In the genomic region with DNA sequence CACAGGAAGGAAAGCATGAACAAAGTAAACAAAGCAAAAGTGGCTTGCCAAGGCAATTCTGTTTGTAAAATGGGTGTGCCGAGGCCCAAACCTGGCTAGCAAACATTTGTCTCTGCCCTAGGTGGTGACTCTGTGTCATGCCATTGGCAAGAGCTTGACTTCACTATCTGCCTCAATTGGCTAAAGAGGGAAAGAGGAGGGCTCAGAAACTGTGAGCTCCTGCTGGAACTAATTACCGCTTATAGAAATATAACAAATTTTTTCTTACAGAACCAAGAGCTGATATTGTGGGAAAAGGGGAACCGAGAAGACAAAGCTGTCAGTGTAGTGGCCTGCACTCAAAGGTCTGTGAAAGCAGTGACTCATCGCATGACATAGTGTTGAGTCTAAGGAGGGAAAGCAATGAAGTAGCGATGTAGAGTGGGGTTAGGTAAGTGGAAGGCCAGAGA, we compare ENCODE assay signal across 18 mouse cellular contexts. TPM values are rescaled to one million over a fixed set of nuclear protein-coding genes. Genes with fewer than 3 reads are reported as not detected.
A peak's percentile ranks its signal among the peaks of the same experiment; 100 is the strongest.
DNase-seq lines count a peak whose midpoint lies in the region; ATAC-seq and TF ChIP-seq lines count a peak whose summit lies in the region.
"Had no signal": no experiment of that assay in that cellular context is flagged by ENCODE, and none has a peak within 500 bp of the region (broad histone marks: within the 10 kb centered on the region; RNA-seq: fewer than 3 reads in every experiment).

No protein-coding gene starts in this region.

- no peak overlapping the region for H3K4me2 ChIP-seq in heart, embryonic 11.5 days
- 0 out of 2 replicates have a peak overlapping the region, but pooled peaks have one; percentile 2 for H3K4me2 ChIP-seq in intestine, embryonic 16.5 days (ENCODE audit: low read depth, low read length)
- H3K4me2 ChIP-seq in myocyte (ENCODE audit: low read depth) = peak overlapping the region; percentile 50
- H3K4me2 ChIP-seq in forebrain, embryonic 11.5 days (ENCODE audit: low read depth, low read length, severe bottlenecking) = no peak overlapping the region
- H3K4me2 ChIP-seq: forebrain, embryonic 13.5 days; hindbrain, embryonic 15.5 days; limb, embryonic 15.5 days; midbrain, embryonic 13.5 days; neural tube, embryonic 13.5 days had no signal

- no peak overlapping the region for H3K4me3 ChIP-seq in heart, embryonic 11.5 days (ENCODE audit: low read depth, low read length)
- H3K4me3 ChIP-seq in MEL (ENCODE audit: control insufficient read depth in 1 of 2, insufficient read depth in 1 of 2, low read depth in 2 of 2, low read length in 2 of 2) = no peak overlapping the region
- H3K4me3 ChIP-seq in intestine, embryonic 16.5 days (ENCODE audit: low read length) = no peak overlapping the region
- no peak overlapping the region for H3K4me3 ChIP-seq in myocyte
- no peak overlapping the region for H3K4me3 ChIP-seq in forebrain, embryonic 11.5 days (ENCODE audit: low read depth, low read length)
- H3K4me3 ChIP-seq: forebrain, embryonic 13.5 days; hindbrain, embryonic 15.5 days; limb, embryonic 15.5 days; midbrain, embryonic 13.5 days; neural tube, embryonic 13.5 days had no signal

- H3K9ac ChIP-seq in heart, embryonic 11.5 days (ENCODE audit: low read depth, low read length) = no peak overlapping the region
- no peak overlapping the region for H3K9ac ChIP-seq in MEL (ENCODE audit: control insufficient read depth, low read depth, low read length, poor library complexity, severe bottlenecking)
- no peak overlapping the region for H3K9ac ChIP-seq in intestine, embryonic 16.5 days (ENCODE audit: low read depth, low read length)
- H3K9ac ChIP-seq in forebrain, embryonic 11.5 days (ENCODE audit: low read length) = no peak overlapping the region
- H3K9ac ChIP-seq: forebrain, embryonic 13.5 days; hindbrain, embryonic 15.5 days; limb, embryonic 15.5 days; midbrain, embryonic 13.5 days; neural tube, embryonic 13.5 days had no signal

- no peak overlapping the region for H3K27ac ChIP-seq in heart, embryonic 11.5 days (ENCODE audit: low read depth, low read length)
- H3K27ac ChIP-seq in MEL (ENCODE audit: control insufficient read depth, low read depth, low read length) = no peak overlapping the region
- peak overlapping the region; percentile 71 for H3K27ac ChIP-seq in intestine, embryonic 16.5 days (ENCODE audit: low read length)
- no peak overlapping the region for H3K27ac ChIP-seq in forebrain, embryonic 11.5 days (ENCODE audit: low read depth, low read length)
- H3K27ac ChIP-seq: forebrain, embryonic 13.5 days; hindbrain, embryonic 15.5 days; limb, embryonic 15.5 days; midbrain, embryonic 13.5 days; neural tube, embryonic 13.5 days had no signal

- no peaks in the 10 kb centered on the region for H3K27me3 ChIP-seq in heart, embryonic 11.5 days (ENCODE audit: control insufficient read depth, insufficient read depth, low read length)
- H3K27me3 ChIP-seq in MEL (ENCODE audit: control insufficient read depth in 1 of 2, insufficient read depth in 2 of 2, low read length in 2 of 2) (no peaks in the 10 kb centered on the region; a peak in 1 of 4 replicates), myocyte (ENCODE audit: control insufficient read depth, insufficient read depth, insufficient read length) (no peaks in the 10 kb centered on the region)
- no peaks in the 10 kb centered on the region for H3K27me3 ChIP-seq in intestine, embryonic 16.5 days (replicated peaks; ENCODE audit: control insufficient read depth, insufficient read depth, low read length)
- no peaks in the 10 kb centered on the region for H3K27me3 ChIP-seq in forebrain, embryonic 11.5 days (ENCODE audit: control insufficient read depth, insufficient read depth, low read length)
- H3K27me3 ChIP-seq: forebrain, embryonic 13.5 days; hindbrain, embryonic 15.5 days; limb, embryonic 15.5 days; midbrain, embryonic 13.5 days; neural tube, embryonic 13.5 days had no signal

- 59% methylated on average over 5 of the region's 5 CpGs for WGBS in heart, embryonic 11.5 days (ENCODE audit: insufficient replicate concordance)
- 63% methylated on average over 5 of the region's 5 CpGs for WGBS in intestine, embryonic 16.5 days
- WGBS in forebrain, embryonic 11.5 days = 93% methylated on average over 5 of the region's 5 CpGs

- TF ChIP-seq RAD21 in MEL (IDR thresholded peaks at IDR 0.05; ENCODE audit: low read depth, low read length) = no peak

- peak; percentile 0 for DNase-seq in heart, adult 8-10 months (ENCODE audit: low spot score)
- DNase-seq in MEL (ENCODE audit: low read depth, low spot score) = peak; percentile 42
- DNase-seq in cerebellum, postnatal 14 days = no peak
- DNase-seq in forebrain, embryonic 11.5 days (ENCODE audit: low spot score) = no peak
- DNase-seq in left cerebral cortex, postnatal 36 days (ENCODE audit: low spot score in 2 of 2) = no peak
- DNase-seq: kidney, postnatal 14 days; layer of hippocampus, postnatal 36 days; right cerebral cortex, postnatal 14 days had no signal

- TF ChIP-seq EP300 in MEL (IDR thresholded peaks at IDR 0.05; ENCODE audit: low read depth in 1 of 2, low read length in 2 of 2) = no peak

- no peak for TF ChIP-seq CTCF in MEL (IDR thresholded peaks at IDR 0.05 in 2 of 3, conservative IDR thresholded peaks at IDR 0.05 in 1 of 3; ENCODE audit: control insufficient read depth in 1 of 3, insufficient read depth in 1 of 3, low read depth in 2 of 3, low read length in 3 of 3, poor library complexity in 1 of 3, severe bottlenecking in 1 of 3)

- no peaks in the 10 kb centered on the region for H3K9me3 ChIP-seq in heart, embryonic 11.5 days (replicated peaks; ENCODE audit: control insufficient read depth, low read length)
- no peaks in the 10 kb centered on the region for H3K9me3 ChIP-seq in MEL (replicated peaks; ENCODE audit: insufficient read depth, low read length)
- H3K9me3 ChIP-seq in intestine, embryonic 16.5 days (ENCODE audit: control insufficient read depth, low read length) = no peaks in the 10 kb centered on the region
- no peaks in the 10 kb centered on the region for H3K9me3 ChIP-seq in forebrain, embryonic 11.5 days (ENCODE audit: control insufficient read depth, low read length)
- H3K9me3 ChIP-seq: forebrain, embryonic 13.5 days; hindbrain, embryonic 15.5 days; limb, embryonic 15.5 days; midbrain, embryonic 13.5 days; neural tube, embryonic 13.5 days had no signal

- no peak for TF ChIP-seq POLR2A in MEL (IDR thresholded peaks at IDR 0.05; ENCODE audit: control insufficient read depth in 1 of 2, insufficient read depth in 1 of 2, low read depth in 1 of 2, low read length in 2 of 2, poor library complexity in 1 of 2)
- no peak for TF ChIP-seq POLR2A in myocyte (IDR thresholded peaks at IDR 0.05; ENCODE audit: insufficient read length, low read depth)

- no peak for ATAC-seq in heart, embryonic 11.5 days (replicated peaks; ENCODE audit: insufficient number of reproducible peaks, low FRiP score, low TSS enrichment)
- ATAC-seq in intestine, embryonic 16.5 days = peak; percentile 73
- ATAC-seq in forebrain, embryonic 11.5 days (replicated peaks; ENCODE audit: low FRiP score) = no peak
- ATAC-seq: forebrain, embryonic 13.5 days; midbrain, embryonic 13.5 days had no signal

- H3ac ChIP-seq in myocyte (ENCODE audit: control insufficient read depth, insufficient read length) = no peak overlapping the region

- H3K79me2 ChIP-seq in MEL (ENCODE audit: control insufficient read depth, insufficient read depth, low read length, poor library complexity) (no peaks in the 10 kb centered on the region), myocyte (ENCODE audit: control insufficient read depth, insufficient read depth) (no peaks in the 10 kb centered on the region)

- H3K4me1 ChIP-seq in heart, embryonic 11.5 days (ENCODE audit: control insufficient read depth, insufficient read depth, low read length) = no peaks in the 10 kb centered on the region
- H3K4me1 ChIP-seq in MEL (ENCODE audit: control insufficient read depth in 1 of 2, insufficient read depth in 2 of 2, low read length in 2 of 2) = no peaks in the 10 kb centered on the region
- no peaks in the 10 kb centered on the region for H3K4me1 ChIP-seq in intestine, embryonic 16.5 days (ENCODE audit: control insufficient read depth, insufficient read depth, low read length)
- no peaks in the 10 kb centered on the region for H3K4me1 ChIP-seq in forebrain, embryonic 11.5 days (replicated peaks; ENCODE audit: control insufficient read depth, insufficient read depth, low read length)
- H3K4me1 ChIP-seq: forebrain, embryonic 13.5 days; hindbrain, embryonic 15.5 days; midbrain, embryonic 13.5 days; neural tube, embryonic 13.5 days had no signal

- H3K36me3 ChIP-seq in heart, embryonic 11.5 days (ENCODE audit: control insufficient read depth, insufficient read depth, low read length) = no peaks in the 10 kb centered on the region
- H3K36me3 ChIP-seq in MEL (ENCODE audit: control insufficient read depth in 1 of 2, insufficient read depth in 2 of 2, low read length in 2 of 2) = no peaks in the 10 kb centered on the region
- no peaks in the 10 kb centered on the region for H3K36me3 ChIP-seq in intestine, embryonic 16.5 days (ENCODE audit: control insufficient read depth, insufficient read depth, low read length)
- H3K36me3 ChIP-seq in myocyte (ENCODE audit: control insufficient read depth, insufficient read depth) = no peaks in the 10 kb centered on the region
- no peaks in the 10 kb centered on the region for H3K36me3 ChIP-seq in forebrain, embryonic 11.5 days (ENCODE audit: control insufficient read depth, insufficient read depth, low read length)
- H3K36me3 ChIP-seq: hindbrain, embryonic 15.5 days; limb, embryonic 15.5 days; midbrain, embryonic 13.5 days; neural tube, embryonic 13.5 days had no signal

- intact Hi-C loops in left cerebral cortex, postnatal 36 days (cut with DNase I) = no loop called here

RNA-seq across cellular contexts. Expression of gene Fabp2, which starts 6.5 kb away (rescaled TPM):
- total RNA-seq in heart, adult 8-10 months (2022) = not detected
- 0.27 and 0.31 TPM in 2 replicates for polyA plus RNA-seq in heart, embryonic 11.5 days (2014; fragmentation: Nextera tagmentation; extraction: Ambion mirVana)
- total RNA-seq in MEL (2012; rRNA removed) = not detected in 2 replicates
- polyA plus RNA-seq in MEL (2012; ENCODE audit: insufficient read depth in 1 of 2, insufficient read length in 2 of 2, low read depth in 1 of 2, low replicate concordance in 2 of 2, missing spikeins in 1 of 2) = not detected
- 1,335 and 2,162 TPM in 2 replicates for polyA plus RNA-seq in intestine, embryonic 16.5 days (2015; fragmentation: Nextera tagmentation; extraction: Ambion mirVana)
- polyA plus RNA-seq in myocyte (2012; fragmentation: generic; extraction: Trizol) = not detected
- polyA plus RNA-seq in forebrain, embryonic 11.5 days (2014; fragmentation: Nextera tagmentation; extraction: Ambion mirVana) = not detected in 2 replicates
- not detected for total RNA-seq in left cerebral cortex, postnatal 36 days (2021)
- total RNA-seq: layer of hippocampus, postnatal 36 days had no signal
- polyA plus RNA-seq: cortical plate, adult 2 months; gonadal fat pad, adult 2 months; hindbrain, embryonic 15.5 days; limb, embryonic 15.5 days; midbrain, embryonic 13.5 days; neural tube, embryonic 13.5 days had no signal

RNA-seq across cellular contexts. Expression of gene Gm10959, which starts 30.8 kb away (rescaled TPM):
- not detected for total RNA-seq in heart, adult 8-10 months (2022)
- polyA plus RNA-seq in heart, embryonic 11.5 days (2014; fragmentation: Nextera tagmentation; extraction: Ambion mirVana) = not detected in 2 replicates
- not detected in 2 replicates for total RNA-seq in MEL (2012; rRNA removed)
- not detected for polyA plus RNA-seq in MEL (2012; ENCODE audit: insufficient read depth in 1 of 2, insufficient read length in 2 of 2, low read depth in 1 of 2, low replicate concordance in 2 of 2, missing spikeins in 1 of 2)
- polyA plus RNA-seq in intestine, embryonic 16.5 days (2015; fragmentation: Nextera tagmentation; extraction: Ambion mirVana) = not detected in 2 replicates
- polyA plus RNA-seq in myocyte (2012; fragmentation: generic; extraction: Trizol) = not detected
- polyA plus RNA-seq in forebrain, embryonic 11.5 days (2014; fragmentation: Nextera tagmentation; extraction: Ambion mirVana) = not detected in 2 replicates
- total RNA-seq in left cerebral cortex, postnatal 36 days (2021) = not detected
- total RNA-seq: layer of hippocampus, postnatal 36 days had no signal
- polyA plus RNA-seq: cortical plate, adult 2 months; forebrain, embryonic 13.5 days; gonadal fat pad, adult 2 months; hindbrain, embryonic 15.5 days; limb, embryonic 15.5 days; midbrain, embryonic 13.5 days; neural tube, embryonic 13.5 days had no signal

RNA-seq across cellular contexts. Expression of gene 1810037I17Rik, which starts 35.6 kb away (rescaled TPM):
- 10 to 100 TPM; 75.6 to 96.5 (median 88.1) TPM for total RNA-seq in heart, adult 8-10 months (2022)
- 138 and 147 TPM in 2 replicates for polyA plus RNA-seq in heart, embryonic 11.5 days (2014; fragmentation: Nextera tagmentation; extraction: Ambion mirVana)
- total RNA-seq in MEL (2012; rRNA removed) = 43.2 and 47.3 TPM in 2 replicates
- polyA plus RNA-seq in MEL (2012; ENCODE audit: insufficient read depth in 1 of 2, insufficient read length in 2 of 2, low read depth in 1 of 2, low replicate concordance in 2 of 2, missing spikeins in 1 of 2) (10 to 100 TPM in 1 of 2 experiments, not detected in 1; 64.9 TPM), myocyte (2012; fragmentation: generic; extraction: Trizol) (49.1 TPM)
- polyA plus RNA-seq in intestine, embryonic 16.5 days (2015; fragmentation: Nextera tagmentation; extraction: Ambion mirVana) = 128 and 131 TPM in 2 replicates
- polyA plus RNA-seq in forebrain, embryonic 11.5 days (2014; fragmentation: Nextera tagmentation; extraction: Ambion mirVana) = 88.0 and 95.6 TPM in 2 replicates
- 10 to 100 TPM; 56.6 to 67.5 TPM for total RNA-seq in left cerebral cortex, postnatal 36 days (2021)

Comparison
In these comparisons a context has a peak if more than half of its experiments do, and no peak if none do; other contexts are left out.
1. DNase-seq: peak in heart, adult 8-10 months (single experiment) and MEL (single experiment); none in cerebellum, postnatal 14 days (0 of 2), forebrain, embryonic 11.5 days (single experiment) and left cerebral cortex, postnatal 36 days (0 of 2).
2. H3K4me2 ChIP-seq: peak in intestine, embryonic 16.5 days (single experiment) and myocyte (single experiment); none in heart, embryonic 11.5 days (single experiment) and forebrain, embryonic 11.5 days (single experiment).
3. RNA of gene Fabp2, which starts 6.5 kb away (polyA plus RNA-seq): 1,335 to 2,162 TPM in intestine, embryonic 16.5 days; 0.27 to 0.31 TPM in heart, embryonic 11.5 days, not detected in MEL, not detected in myocyte (single experiment) and not detected in forebrain, embryonic 11.5 days; every median in the first group is over 1,000 times any median in the second.